Mouse (Mus musculus): ENCODE results near the gene 6030458C11Rik. TPM values are rescaled to one million over a fixed set of nuclear protein-coding genes. Genes with fewer than 3 reads are reported as not detected.

6030458C11Rik gene
- 10 to 100 TPM; 25.6 to 28.1 TPM for total RNA-seq (2021)
- long read RNA-seq, experiment 1, transcript 6030458C11Rik-201 (9 exons, 3,966 nt), result major isoform, 38 of 41 reads
- long read RNA-seq, experiment 1, partial matches to known transcripts, result 1 of 41 reads
- long read RNA-seq, experiment 1, other reads (novel, unspliced or antisense), result 2 of 41 reads
- long read RNA-seq, experiment 2, transcript 6030458C11Rik-201 (9 exons, 3,966 nt), result major isoform, 28 of 35 reads
- long read RNA-seq, experiment 2, partial matches to known transcripts, result 2 of 35 reads
- long read RNA-seq, experiment 2, other reads (novel, unspliced or antisense), result 5 of 35 reads

- intact Hi-C loops (cut with DNase I), result no loop called here
- peak; percentile 98 to 100 for DNase-seq (ENCODE audit: low spot score in 2 of 2)
Observed at GRCm38 (mm10) chr15:12824197-12824952, at the start of gene 6030458C11Rik, which contains the start of gene Drosha. 6030458C11Rik (minus strand) TSS chr15:12824649. Drosha (plus strand) TSS chr15:12824815.

- no peak for DNase-seq (ENCODE audit: low spot score in 2 of 2)
- intact Hi-C loops (cut with DNase I), result loop anchor here (10.0 kb wide), 1 partner anchor 1548 kb away; no protein-coding TSS in a partner anchor
Observed at GRCm38 (mm10) chr15:12867269-12867668, 42.8 kb upstream of the 6030458C11Rik start.

GRCm38 (mm10) chr15:12865595-12866314 lies 41.3 kb upstream of the 6030458C11Rik start:
- no peak for DNase-seq (ENCODE audit: low spot score in 2 of 2)
- intact Hi-C loops (cut with DNase I), result loop anchor here (10.0 kb wide), 1 partner anchor 1549 kb away; no protein-coding TSS in a partner anchor

- intact Hi-C loops (cut with DNase I), result loop anchor here (10.0 kb wide), 1 partner anchor 1551 kb away; no protein-coding TSS in a partner anchor
- no peak for DNase-seq (ENCODE audit: low spot score in 2 of 2)
Observed at GRCm38 (mm10) chr15:12863669-12864068, 39.2 kb upstream of the 6030458C11Rik start.

GRCm38 (mm10) chr15:12862061-12862460 lies 37.6 kb upstream of the 6030458C11Rik start:
- no peak for DNase-seq (ENCODE audit: low spot score in 2 of 2)
- intact Hi-C loops (cut with DNase I), result loop anchor here (10.0 kb wide), 1 partner anchor 1553 kb away; no protein-coding TSS in a partner anchor

GRCm38 (mm10) chr15:12858645-12859044 lies 34.2 kb upstream of the 6030458C11Rik start:
- no peak for DNase-seq (ENCODE audit: low spot score in 2 of 2)
- intact Hi-C loops (cut with DNase I), result no loop called here

GRCm38 (mm10) chr15:12857840-12858516 lies 33.5 kb upstream of the 6030458C11Rik start:
- no peak for DNase-seq (ENCODE audit: low spot score in 2 of 2)
- intact Hi-C loops (cut with DNase I), result no loop called here

GRCm38 (mm10) chr15:12856780-12857179 lies 32.3 kb upstream of the 6030458C11Rik start:
- no peak for DNase-seq (ENCODE audit: low spot score in 2 of 2)
- intact Hi-C loops (cut with DNase I), result no loop called here

GRCm38 (mm10) chr15:12853471-12853870 lies 29.0 kb upstream of the 6030458C11Rik start:
- DNase-seq (ENCODE audit: low spot score in 2 of 2), result no peak
- intact Hi-C loops (cut with DNase I), result no loop called here

GRCm38 (mm10) chr15:12849373-12849772 lies 24.9 kb upstream of the 6030458C11Rik start:
- intact Hi-C loops (cut with DNase I), result no loop called here
- peak in 1 of 2 experiments; percentile 37 for DNase-seq (ENCODE audit: low spot score in 2 of 2)

GRCm38 (mm10) chr15:12848196-12848975 lies 23.9 kb upstream of the 6030458C11Rik start:
- no peak for DNase-seq (ENCODE audit: low spot score in 2 of 2)
- intact Hi-C loops (cut with DNase I), result no loop called here

- intact Hi-C loops (cut with DNase I), result no loop called here
- DNase-seq (ENCODE audit: low spot score in 2 of 2), result no peak
Observed at GRCm38 (mm10) chr15:12842833-12843232, 18.4 kb upstream of the 6030458C11Rik start.

- intact Hi-C loops (cut with DNase I), result no loop called here
- DNase-seq (ENCODE audit: low spot score in 2 of 2), result no peak
Observed at GRCm38 (mm10) chr15:12840737-12841136, 16.3 kb upstream of the 6030458C11Rik start.

GRCm38 (mm10) chr15:12834231-12834630 lies 9.8 kb upstream of the 6030458C11Rik start:
- intact Hi-C loops (cut with DNase I), result no loop called here
- DNase-seq (ENCODE audit: low spot score in 2 of 2), result no peak

- DNase-seq (ENCODE audit: low spot score in 2 of 2), result no peak
- intact Hi-C loops (cut with DNase I), result no loop called here
Observed at GRCm38 (mm10) chr15:12833385-12833784, 8.9 kb upstream of the 6030458C11Rik start.

GRCm38 (mm10) chr15:12832599-12832998 lies 8.2 kb upstream of the 6030458C11Rik start:
- no peak for DNase-seq (ENCODE audit: low spot score in 2 of 2)
- intact Hi-C loops (cut with DNase I), result no loop called here

- no peak for DNase-seq (ENCODE audit: low spot score in 2 of 2)
- intact Hi-C loops (cut with DNase I), result no loop called here
Observed at GRCm38 (mm10) chr15:12829878-12830277, 5.4 kb upstream of the 6030458C11Rik start.

GRCm38 (mm10) chr15:12825408-12825807 lies 959 bp upstream of the 6030458C11Rik start:
- DNase-seq (ENCODE audit: low spot score in 2 of 2), result no peak
- intact Hi-C loops (cut with DNase I), result no loop called here
